Comparison of ENCODE assay signal across 37 mouse cellular contexts in the genomic region with DNA sequence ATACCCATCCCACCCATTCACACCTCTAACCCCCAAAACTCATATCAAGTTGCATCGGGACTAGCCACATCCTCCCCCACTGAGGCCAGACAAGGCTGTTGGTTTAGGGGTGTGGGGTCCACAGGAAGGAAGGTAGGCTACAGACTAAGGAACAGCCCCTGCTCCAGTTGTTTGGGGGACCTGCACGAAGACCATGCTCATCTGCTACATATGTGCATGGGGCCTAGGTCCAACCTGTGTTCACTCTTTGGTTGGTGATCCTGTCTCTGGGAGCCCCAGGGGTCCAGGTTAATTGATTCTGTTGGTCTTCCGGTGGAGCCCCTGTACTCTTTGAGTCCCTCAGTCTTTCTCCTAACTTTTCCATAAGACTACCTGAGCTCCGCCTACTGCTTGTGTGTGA. TPM values are rescaled to one million over a fixed set of nuclear protein-coding genes. Genes with fewer than 3 reads are reported as not detected.
"Had no signal": no experiment of that assay in that cellular context is flagged by ENCODE, and none has a peak within 500 bp of the region (broad histone marks: within the 10 kb centered on the region; RNA-seq: fewer than 3 reads in every experiment).

No protein-coding gene starts in this region.

- H3K9ac ChIP-seq: limb, embryonic 12.5 days; limb, embryonic 13.5 days; limb, embryonic 15.5 days; liver, embryonic 13.5 days; liver, embryonic 14.5 days; liver, embryonic 15.5 days; liver, postnatal 0 days; lung, embryonic 14.5 days; midbrain, embryonic 12.5 days; midbrain, embryonic 13.5 days; midbrain, embryonic 15.5 days; neural tube, embryonic 12.5 days; neural tube, embryonic 13.5 days had no signal

- ATAC-seq: liver, postnatal 0 days; lung, postnatal 0 days; midbrain, embryonic 13.5 days; midbrain, embryonic 15.5 days; midbrain, embryonic 16.5 days had no signal

- H3K4me1 ChIP-seq: limb, embryonic 10.5 days; limb, embryonic 12.5 days; limb, embryonic 13.5 days; limb, embryonic 15.5 days; midbrain, embryonic 12.5 days; midbrain, embryonic 13.5 days; midbrain, embryonic 15.5 days; neural tube, embryonic 12.5 days; neural tube, embryonic 13.5 days had no signal

- H3K27ac ChIP-seq: left cerebral cortex, adult 2 months; limb, embryonic 10.5 days; limb, embryonic 12.5 days; limb, embryonic 13.5 days; limb, embryonic 15.5 days; liver, embryonic 13.5 days; liver, embryonic 14.5 days; liver, embryonic 15.5 days; macrophage; midbrain, embryonic 12.5 days; midbrain, embryonic 13.5 days; midbrain, embryonic 15.5 days; neural tube, embryonic 12.5 days; neural tube, embryonic 13.5 days had no signal

- H3K27me3 ChIP-seq: limb, embryonic 12.5 days; limb, embryonic 13.5 days; limb, embryonic 15.5 days; liver, embryonic 13.5 days; liver, embryonic 15.5 days; megakaryocyte, embryonic 14.5 days; midbrain, embryonic 12.5 days; midbrain, embryonic 13.5 days; midbrain, embryonic 15.5 days; neural tube, embryonic 12.5 days; neural tube, embryonic 13.5 days had no signal

- H3K9me3 ChIP-seq: limb, embryonic 10.5 days; limb, embryonic 12.5 days; limb, embryonic 13.5 days; limb, embryonic 15.5 days; liver, embryonic 13.5 days; liver, embryonic 15.5 days; megakaryocyte, embryonic 14.5 days; midbrain, embryonic 12.5 days; midbrain, embryonic 13.5 days; midbrain, embryonic 15.5 days; neural tube, embryonic 12.5 days; neural tube, embryonic 13.5 days had no signal

- H3K4me3 ChIP-seq: left cerebral cortex, adult 2 months; limb, embryonic 10.5 days; limb, embryonic 12.5 days; limb, embryonic 13.5 days; limb, embryonic 15.5 days; liver, embryonic 13.5 days; liver, embryonic 15.5 days; megakaryocyte, embryonic 14.5 days; midbrain, embryonic 12.5 days; midbrain, embryonic 13.5 days; midbrain, embryonic 15.5 days; myocyte; neural tube, embryonic 12.5 days; neural tube, embryonic 13.5 days had no signal

- DNase-seq: left cerebral cortex, postnatal 4 days; liver; liver, embryonic 13.5 days; liver, postnatal 0 days; lung, adult 18-20 months; lung, embryonic 14.5 days; lung, postnatal 10 days; lung, postnatal 14 days; lung, postnatal 36 days; lung, postnatal 4 days; midbrain, embryonic 14.5 days had no signal

- H3K4me2 ChIP-seq: limb, embryonic 12.5 days; limb, embryonic 13.5 days; limb, embryonic 15.5 days; liver, embryonic 11.5 days; liver, embryonic 13.5 days; liver, embryonic 15.5 days; lung, embryonic 14.5 days; midbrain, embryonic 12.5 days; midbrain, embryonic 13.5 days; midbrain, embryonic 15.5 days; neural tube, embryonic 12.5 days; neural tube, embryonic 13.5 days had no signal

- H3K36me3 ChIP-seq: limb, embryonic 10.5 days; limb, embryonic 12.5 days; limb, embryonic 13.5 days; limb, embryonic 15.5 days; liver, embryonic 13.5 days; liver, embryonic 15.5 days; midbrain, embryonic 12.5 days; midbrain, embryonic 13.5 days; midbrain, embryonic 15.5 days; neural tube, embryonic 12.5 days; neural tube, embryonic 13.5 days had no signal

RNA-seq across cellular contexts. Expression of a gene that starts 13.0 kb away (rescaled TPM):
- total RNA-seq: left cerebral cortex, adult 2 months; left cerebral cortex, postnatal 36 days; megakaryocyte progenitor cell, adult 5-6 weeks; megakaryocyte, adult 5-6 weeks; megakaryocyte-erythroid progenitor cell, adult 5-6 weeks; midbrain, postnatal 0 days; monocyte, adult 5-6 weeks had no signal
- polyA plus RNA-seq: limb, embryonic 10.5 days; limb, embryonic 11.5 days; limb, embryonic 12.5 days; limb, embryonic 13.5 days; macrophage; midbrain, embryonic 12.5 days; midbrain, embryonic 13.5 days; midbrain, embryonic 14.5 days; midbrain, embryonic 16.5 days; midbrain, postnatal 0 days; myocyte; neural tube, embryonic 11.5 days; neural tube, embryonic 12.5 days; neural tube, embryonic 13.5 days had no signal
